Mouse (Mus musculus) bone marrow macrophage, adult 2 months (primary cell): ENCODE measurements around the gene Etl4. TPM values are rescaled to one million over a fixed set of nuclear protein-coding genes. Genes with fewer than 3 reads are reported as not detected.

Experiments
- H3K27ac ChIP-seq: 2 replicates; pipeline ENCODE4 v1.5.1; 2012; ENCODE audit warnings: low read depth, low read length; ENCODE audit not compliant: insufficient read depth
- H3K4me1 ChIP-seq: 2 replicates; pipeline ENCODE4 v1.6.1; 2012; ENCODE audit warnings: low read length; ENCODE audit not compliant: control insufficient read depth, insufficient read depth
- H3K4me3 ChIP-seq: 2 replicates; pipeline ENCODE4 v1.5.1; 2012; ENCODE audit warnings: mild to moderate bottlenecking, low read length, moderate library complexity; ENCODE audit not compliant: insufficient read depth
- CTCF ChIP-seq: IDR thresholded peaks from 2 replicates; pipeline ENCODE4 v1.5.1; 2012; ENCODE audit warnings: low read depth, mild to moderate bottlenecking, low read length, moderate library complexity
- POLR2A ChIP-seq: IDR thresholded peaks from 2 replicates; pipeline ENCODE4 v1.6.1; 2012; ENCODE audit warnings: mild to moderate bottlenecking, low read depth, low read length, borderline replicate concordance
- polyA plus RNA-seq: library from polyadenylated mRNA; stranded (reverse); fragments of >200 nt; gene quantifications from 2 replicates; pipeline ENCODE4 v1.2.4, GENCODE M21; 2012; ENCODE audit not compliant: missing spikeins, insufficient read depth, insufficient read length

The Etl4 gene
- polyA plus RNA-seq, 1 experiment, result 7.3 TPM

DNA sequence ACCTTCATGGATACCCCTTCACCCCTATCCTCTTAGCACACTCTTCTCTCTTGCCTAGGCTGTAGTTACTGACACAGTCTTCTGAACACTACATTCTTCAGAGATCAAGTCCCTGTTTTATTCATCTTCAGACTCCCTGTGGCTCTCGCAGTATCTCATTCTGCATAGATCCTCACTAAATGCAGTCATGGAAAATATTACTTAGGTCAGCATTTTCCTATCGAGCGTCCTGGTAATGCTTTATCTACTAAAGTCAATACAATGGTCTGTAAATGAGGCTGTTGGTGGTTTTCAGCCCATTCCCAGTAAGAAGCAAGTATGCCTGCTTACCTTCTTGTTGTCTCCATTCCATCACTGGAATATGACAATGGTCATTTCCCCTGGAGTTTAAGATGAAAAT lies 811.5 kb downstream of the Etl4 start:
- H3K4me3 ChIP-seq, result no peak overlapping the region
- TF ChIP-seq POLR2A (no peak), CTCF (no peak)
- no peak overlapping the region for H3K27ac ChIP-seq
- peaks cover 5% of the 10 kb centered on the region for H3K4me1 ChIP-seq

DNA sequence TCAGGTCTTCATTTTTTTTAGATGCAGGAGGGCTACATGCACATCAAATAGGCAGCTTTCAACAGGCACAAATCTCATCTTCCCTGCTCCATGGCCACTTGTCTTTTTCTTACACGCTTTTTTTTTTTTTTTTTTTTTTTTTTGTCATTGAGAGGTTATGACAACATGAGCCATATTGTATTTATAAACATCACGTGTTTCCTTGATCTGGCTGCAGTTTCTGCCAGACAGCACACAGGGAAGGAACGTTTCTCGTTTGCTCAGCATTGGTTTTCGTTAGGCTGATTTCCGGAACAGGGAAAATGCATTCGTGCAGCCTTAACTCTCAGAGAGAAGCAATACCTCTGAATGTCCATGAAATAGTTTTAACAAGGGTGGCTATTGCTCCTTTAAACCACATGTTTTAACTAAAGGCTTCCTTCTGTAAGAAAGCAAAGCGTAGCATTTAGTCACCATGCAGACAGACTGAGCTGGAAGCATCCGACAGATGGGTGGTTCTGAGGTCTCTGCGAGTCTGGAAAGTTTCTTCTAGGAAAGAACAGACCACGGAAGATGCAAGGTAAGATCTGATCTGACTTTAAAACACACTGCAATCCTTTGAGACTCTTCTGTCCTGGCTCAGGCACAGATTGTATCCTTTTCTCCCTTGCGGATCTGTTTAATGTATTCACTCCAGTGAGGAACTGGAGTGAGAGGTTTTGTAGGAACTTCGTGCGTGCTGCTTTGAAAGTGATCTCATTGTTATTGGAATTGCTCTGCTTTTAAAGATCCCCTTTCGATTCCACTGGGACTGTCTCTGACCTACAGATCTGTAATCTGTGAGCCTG lies 812.8 kb downstream of the Etl4 start:
- Histone ChIP-seq H3K4me3 (peak overlapping the region; percentile 55), H3K4me1 (peaks cover 9% of the 10 kb centered on the region), H3K27ac (peak overlapping the region; percentile 59)
- TF ChIP-seq CTCF (no peak), POLR2A (no peak)

DNA sequence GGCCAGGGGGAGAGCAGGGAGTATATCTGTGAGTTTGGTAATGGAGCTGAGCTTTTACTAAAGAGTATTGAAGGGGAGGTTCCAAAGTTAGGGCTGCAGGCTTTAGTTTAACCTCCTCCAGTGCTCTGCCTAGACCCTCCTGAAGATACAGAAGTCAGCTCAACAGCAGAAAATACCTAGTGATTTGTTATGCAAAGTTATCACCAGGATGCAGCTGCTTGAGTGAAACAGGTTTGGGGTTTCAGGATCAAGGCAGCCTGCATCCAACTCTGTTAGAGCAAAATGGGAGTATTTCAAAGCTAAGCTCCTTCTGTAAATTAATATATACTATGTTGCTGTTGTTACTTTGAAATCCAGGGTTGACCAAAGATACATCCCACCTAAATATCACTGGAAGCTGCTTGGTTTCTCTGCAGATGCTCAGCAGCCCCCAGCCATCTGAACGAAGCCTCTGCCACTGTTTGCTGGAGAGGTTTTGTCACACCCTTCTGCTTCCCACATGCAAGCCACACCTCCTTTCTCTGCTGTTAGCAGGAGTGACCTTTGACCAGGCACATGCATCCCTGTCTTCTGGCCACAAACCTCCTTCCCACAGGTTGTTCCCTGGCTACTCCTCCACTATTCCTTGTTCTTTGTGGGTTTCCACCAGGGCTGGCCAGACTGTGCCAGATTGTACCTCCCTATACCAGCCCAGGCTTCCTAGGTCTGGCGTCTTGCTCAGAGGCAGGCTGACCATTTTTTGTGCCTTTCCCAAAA lies 814.6 kb downstream of the Etl4 start:
- H3K27ac ChIP-seq, result no peak overlapping the region
- peaks cover 16% of the 10 kb centered on the region for H3K4me1 ChIP-seq
- no peak overlapping the region for H3K4me3 ChIP-seq
- TF ChIP-seq CTCF (no peak), POLR2A (no peak)

DNA sequence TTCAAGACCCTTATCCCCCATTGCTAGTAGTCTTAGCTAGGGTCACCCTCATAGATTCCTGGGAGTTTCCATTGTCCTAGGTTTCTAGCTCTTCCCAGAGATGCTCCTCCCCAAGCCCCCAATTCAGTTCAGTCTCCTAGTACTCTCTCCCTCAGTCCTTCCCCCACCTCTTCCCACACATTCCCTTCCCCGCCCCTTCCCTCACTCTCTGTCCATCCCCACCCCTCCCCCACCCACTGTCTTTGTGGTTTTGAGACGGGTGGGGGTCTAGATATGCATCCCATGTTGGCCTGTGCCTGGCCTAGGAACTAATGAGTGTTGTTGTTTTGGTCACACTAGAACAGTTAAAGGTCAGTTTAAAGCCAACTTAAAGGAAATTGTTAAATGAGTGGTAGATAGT lies 817.4 kb downstream of the Etl4 start:
- H3K4me3 ChIP-seq, result no peak overlapping the region
- H3K4me1 ChIP-seq, result peaks cover 13% of the 10 kb centered on the region
- no peak for TF ChIP-seq POLR2A
- no peak for TF ChIP-seq CTCF
- no peak overlapping the region for H3K27ac ChIP-seq

DNA sequence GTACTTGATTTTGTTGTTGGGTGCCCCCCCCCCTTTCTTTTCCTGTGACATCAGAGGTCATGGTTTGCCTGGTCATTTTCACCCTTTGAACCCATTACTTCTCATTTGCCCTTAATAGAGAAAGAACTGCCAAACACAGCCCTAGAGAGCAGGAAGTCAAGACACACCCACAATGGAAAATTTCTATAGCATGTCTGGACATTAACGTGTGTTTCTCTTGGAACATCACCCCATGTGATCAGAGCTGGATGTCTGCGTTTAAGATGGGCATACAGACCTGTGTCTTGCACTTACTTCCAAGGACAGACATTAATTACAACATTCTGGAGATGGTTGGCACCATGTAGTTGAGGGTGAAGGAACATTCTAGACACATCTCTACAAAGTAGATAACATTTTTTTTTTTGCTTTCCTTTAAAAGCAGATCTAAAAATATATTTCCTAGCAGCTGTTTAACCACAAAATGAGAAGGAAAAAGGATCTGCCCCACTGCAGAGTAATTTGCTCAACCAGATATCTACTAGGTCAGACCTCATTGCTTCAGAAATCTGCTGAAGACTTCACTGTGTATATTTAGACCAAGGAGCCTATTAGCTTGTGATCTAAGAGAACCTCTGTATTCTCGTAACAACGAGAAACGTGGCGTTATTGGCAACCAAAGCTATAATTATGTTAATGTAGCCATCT lies 818.3 kb downstream of the Etl4 start:
- H3K4me1 ChIP-seq, result peaks cover 12% of the 10 kb centered on the region
- TF ChIP-seq CTCF (no peak), POLR2A (no peak)
- H3K4me3 ChIP-seq, result no peak overlapping the region
- peak overlapping the region; percentile 79 for H3K27ac ChIP-seq

DNA sequence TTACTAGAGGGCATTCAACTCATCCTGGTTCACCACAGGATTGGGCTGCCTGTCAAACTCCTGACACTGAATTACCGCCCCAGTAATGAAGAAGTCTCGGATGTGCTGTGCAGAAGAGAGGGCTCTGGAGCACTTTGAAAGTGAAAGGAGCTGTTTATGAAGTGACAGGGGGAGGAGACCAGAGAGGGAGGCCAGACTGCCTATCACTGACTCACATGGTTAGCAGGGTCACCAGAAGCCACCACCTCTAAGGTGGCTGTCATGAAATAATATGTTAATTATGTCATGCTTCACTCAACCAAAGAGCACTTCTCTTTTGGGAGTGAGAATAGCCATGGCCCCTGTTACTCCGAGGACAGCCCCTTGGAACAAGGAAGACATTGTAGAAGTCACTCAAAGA lies 825.9 kb downstream of the Etl4 start:
- Histone ChIP-seq H3K4me1 (peaks cover 2% of the 10 kb centered on the region; the same call in 1 of the 2 replicates), H3K27ac (no peak overlapping the region), H3K4me3 (no peak overlapping the region)
- no peak for TF ChIP-seq POLR2A
- TF ChIP-seq CTCF, result no peak

DNA sequence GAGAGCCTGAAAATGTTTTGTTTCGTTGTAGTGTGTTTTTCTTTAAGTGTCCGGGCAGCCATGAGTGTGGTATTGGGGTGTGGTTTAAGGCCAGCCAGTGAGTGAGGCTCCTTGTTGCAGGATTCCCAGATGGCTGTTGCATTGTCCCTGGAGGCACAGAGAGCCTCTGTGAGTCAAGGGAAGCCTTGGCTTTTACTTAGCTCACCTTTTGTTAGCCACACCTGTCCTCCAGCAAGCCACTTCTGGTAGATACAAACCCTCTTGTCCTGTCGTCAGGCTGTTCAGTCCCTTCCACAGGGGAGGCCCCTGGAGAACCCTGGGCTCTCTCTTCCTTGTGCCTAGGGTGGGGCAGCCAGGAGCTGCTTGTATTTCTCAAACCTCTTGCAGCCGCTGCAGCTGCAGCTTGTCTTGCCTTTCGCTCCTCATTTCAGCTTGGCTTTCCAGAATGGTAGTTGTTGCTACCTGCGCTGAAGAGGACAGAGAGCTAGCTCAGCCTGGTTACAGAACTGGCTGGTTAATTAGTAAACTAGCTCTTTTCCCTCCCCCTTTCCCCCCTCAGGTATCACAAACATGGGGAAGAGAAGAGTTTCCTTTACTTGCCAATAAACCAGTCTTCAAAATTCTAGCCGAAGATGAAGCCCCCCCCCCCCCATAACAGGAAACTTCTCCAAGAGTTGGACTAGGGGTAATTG lies 826.9 kb downstream of the Etl4 start:
- TF ChIP-seq POLR2A (no peak), CTCF (no peak)
- Histone ChIP-seq H3K4me1 (peaks cover 2% of the 10 kb centered on the region; the same call in 1 of the 2 replicates), H3K27ac (no peak overlapping the region), H3K4me3 (no peak overlapping the region)

DNA sequence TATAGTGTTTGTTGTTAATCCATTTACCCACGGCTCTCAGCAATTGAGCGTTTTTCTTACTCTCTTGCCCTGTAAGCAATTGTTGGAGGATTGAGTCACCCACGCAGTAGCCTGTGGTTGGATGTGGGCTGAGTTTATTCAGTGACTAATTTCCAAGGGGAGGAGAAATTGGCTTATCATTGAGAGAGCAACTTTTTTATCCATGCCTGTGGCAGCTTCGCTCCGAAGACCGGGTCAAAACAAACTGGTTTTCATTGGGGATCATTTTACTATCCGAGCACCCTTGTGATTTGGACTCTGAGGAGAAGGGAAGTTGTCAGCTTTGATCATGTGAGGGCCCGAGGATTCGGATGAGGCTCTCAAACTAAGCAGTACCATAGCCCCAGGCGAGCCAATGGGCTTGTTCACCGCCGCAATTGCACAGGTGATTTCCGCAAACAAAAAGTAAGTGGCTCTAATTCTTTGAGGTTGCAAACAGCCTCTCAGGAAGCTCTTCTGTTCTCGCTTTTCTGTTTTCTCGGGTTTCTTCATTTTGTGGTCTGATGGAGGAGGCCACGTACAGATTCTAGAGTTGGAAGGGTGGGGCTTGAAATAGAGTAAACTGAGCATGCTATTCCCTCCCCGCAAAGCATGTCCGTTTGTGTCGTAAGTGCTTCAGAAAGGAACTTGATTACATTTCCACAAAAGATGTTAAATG lies 827.7 kb downstream of the Etl4 start:
- Histone ChIP-seq H3K27ac (no peak overlapping the region), H3K4me3 (no peak overlapping the region), H3K4me1 (peaks cover 2% of the 10 kb centered on the region; the same call in 1 of the 2 replicates)
- TF ChIP-seq POLR2A (no peak), CTCF (no peak)

DNA sequence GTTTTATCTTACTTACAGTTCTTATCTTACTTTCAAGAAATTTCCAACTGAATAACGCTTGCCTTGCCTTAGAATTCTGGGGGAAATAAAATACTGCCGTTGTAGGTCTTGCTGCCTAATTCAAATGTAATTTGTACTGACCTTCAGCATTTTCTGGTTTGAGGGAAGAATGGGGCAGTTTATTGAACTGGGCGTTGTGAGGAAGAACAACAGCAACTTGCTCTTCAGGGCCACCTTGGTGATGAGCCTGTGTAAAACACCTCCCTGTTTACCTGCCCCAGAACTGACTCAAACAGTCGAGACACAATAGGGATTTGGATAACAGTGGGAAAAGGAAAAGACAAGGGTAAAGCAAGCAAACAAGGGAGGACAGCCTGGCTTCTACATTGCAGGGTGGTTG lies 828.3 kb downstream of the Etl4 start:
- Histone ChIP-seq H3K27ac (no peak overlapping the region), H3K4me3 (no peak overlapping the region), H3K4me1 (peaks cover 2% of the 10 kb centered on the region; the same call in 1 of the 2 replicates)
- TF ChIP-seq POLR2A (no peak), CTCF (no peak)
